Mouse (Mus musculus) right cerebral cortex, postnatal 25 days (tissue): Measurements from ENCODE around the gene Tspear.
"Not testable (repeated sequence)": the region's sequence is repeated elsewhere in the genome, so short reads cannot be mapped to it uniquely, and the experiment has no call there.

Experiments used
- DNase-seq: peaks from one replicate; pipeline ENCODE4 v3.0.0; 2022

Gene Tspear

DNA sequence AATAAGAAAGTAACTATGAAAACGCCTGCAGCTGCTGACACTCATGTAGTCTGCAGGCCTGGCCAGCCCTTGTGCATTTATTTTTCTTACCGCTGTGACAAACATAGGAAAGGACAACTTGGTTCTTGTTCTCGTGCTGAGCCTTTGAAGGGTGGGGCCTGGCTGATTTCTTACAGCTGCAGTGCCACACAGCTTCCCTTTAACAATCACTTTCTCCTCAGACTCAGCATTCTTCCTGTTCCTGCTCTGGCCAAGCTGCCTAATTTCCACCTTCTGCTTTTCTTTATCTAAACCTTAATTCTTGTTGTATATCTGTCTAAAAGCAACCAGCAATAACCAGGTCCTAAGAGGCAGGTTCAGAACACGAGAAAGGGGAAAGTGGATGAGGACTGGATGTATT is 27.4 kb downstream of the Tspear start:
- no peak for DNase-seq

DNA sequence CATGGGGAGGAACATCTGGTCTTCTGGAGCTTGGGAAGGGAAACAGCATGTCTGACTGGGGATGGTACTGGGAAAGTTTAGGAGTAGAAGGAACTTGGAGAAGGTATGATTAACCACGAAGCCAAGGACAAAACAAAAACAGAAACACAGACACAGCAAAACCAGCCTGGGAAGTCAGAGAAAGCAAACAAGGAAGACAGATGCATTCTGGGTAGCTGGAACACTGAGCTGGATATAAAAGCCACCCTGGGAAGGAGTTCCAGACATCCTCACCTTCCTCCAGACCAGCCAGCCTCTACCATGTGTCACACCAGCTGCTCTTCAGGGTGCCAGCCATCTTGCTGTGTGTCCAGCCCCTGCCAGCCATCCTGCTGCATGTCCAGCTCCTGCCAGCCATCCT is 29.1 kb downstream of the Tspear start, which contains the start of gene Gm10142:
Gm10142 (plus strand) TSS at position 301 of the 400 bp plus-strand sequence.
- DNase-seq, result no peak

- DNase-seq, result not testable (repeated sequence)
These were observed 33.9 kb downstream of the Tspear start, which contains the start of gene Krtap12-1 for GRCm38 (mm10) chr10:77720299-77720698. Gene Krtap12-1, plus strand, starts transcription at chr10:77720599.

DNA sequence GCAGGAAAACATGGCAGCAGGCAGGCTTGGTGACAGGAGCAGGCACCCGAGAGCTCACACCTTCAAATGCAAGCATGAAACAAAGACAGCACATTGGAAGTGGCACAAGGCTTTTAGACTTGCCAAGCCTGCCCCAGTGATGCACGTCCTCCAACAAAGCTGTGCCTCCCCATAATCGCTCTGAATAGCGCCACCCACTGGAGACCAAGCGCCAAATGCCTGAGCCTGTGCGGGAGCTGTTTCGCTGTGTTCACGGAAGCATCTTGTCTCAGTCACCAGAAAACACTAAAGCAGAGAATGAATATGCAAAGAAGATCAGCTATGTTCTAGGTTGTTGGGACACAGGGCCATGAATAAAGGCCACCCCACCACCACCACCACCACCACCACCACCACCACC is 38.5 kb downstream of the Tspear start:
- no peak for DNase-seq

GRCm38 (mm10) chr10:77726186-77726585 is 39.8 kb downstream of the Tspear start, which contains the start of gene Gm10100:
Gene Gm10100, plus strand, starts transcription at chr10:77726486.
- DNase-seq, result no peak

- no peak for DNase-seq
These were observed 41.9 kb downstream of the Tspear start for GRCm38 (mm10) chr10:77728280-77728679.

DNA sequence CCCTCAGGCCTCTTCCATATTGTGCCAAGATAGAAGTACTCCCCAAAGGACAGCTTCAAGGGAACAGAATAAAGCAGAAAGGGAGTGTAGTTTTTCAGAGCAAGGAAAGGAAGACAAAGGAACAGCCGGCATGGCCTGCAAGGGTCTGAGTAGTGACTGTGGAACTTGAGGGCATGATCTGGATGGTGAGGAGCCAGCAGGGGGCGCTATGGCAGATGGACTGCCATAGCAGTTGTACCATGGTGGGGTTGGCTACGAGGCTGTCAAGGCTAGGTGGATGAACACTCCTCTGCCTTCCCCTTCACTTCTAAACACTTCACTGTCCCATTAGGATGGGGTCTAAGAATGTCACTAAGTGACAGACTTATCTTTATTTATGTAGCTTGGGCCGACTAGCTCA is 42.9 kb downstream of the Tspear start:
- DNase-seq, result no peak

GRCm38 (mm10) chr10:77735928-77736327 is 49.6 kb downstream of the Tspear start:
- no peak for DNase-seq

DNA sequence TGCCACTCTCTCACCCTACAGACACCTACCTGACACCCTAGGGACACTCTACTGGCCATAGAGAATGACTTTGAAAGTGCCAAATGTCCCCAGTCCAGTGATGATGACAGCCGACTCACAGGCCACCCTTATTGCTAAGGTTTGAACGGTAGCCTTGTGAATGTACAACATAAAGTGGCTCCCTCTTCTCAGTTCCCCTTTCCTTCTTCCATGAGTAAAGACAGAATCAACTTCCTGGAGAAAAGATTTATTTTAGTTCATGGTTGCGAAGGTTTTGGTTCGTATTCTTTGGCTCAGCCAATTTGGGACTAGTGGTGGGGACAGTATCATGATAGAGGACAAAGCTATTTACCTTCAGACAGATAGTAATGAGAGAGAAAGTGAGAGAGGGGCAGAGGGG is 52.6 kb downstream of the Tspear start:
- no peak for DNase-seq

GRCm38 (mm10) chr10:77741924-77742688 is 55.7 kb downstream of the Tspear start, which contains the start of gene Gm18596:
Gene Gm18596, minus strand, starts transcription at chr10:77742638.
- not testable (repeated sequence) for DNase-seq

DNA sequence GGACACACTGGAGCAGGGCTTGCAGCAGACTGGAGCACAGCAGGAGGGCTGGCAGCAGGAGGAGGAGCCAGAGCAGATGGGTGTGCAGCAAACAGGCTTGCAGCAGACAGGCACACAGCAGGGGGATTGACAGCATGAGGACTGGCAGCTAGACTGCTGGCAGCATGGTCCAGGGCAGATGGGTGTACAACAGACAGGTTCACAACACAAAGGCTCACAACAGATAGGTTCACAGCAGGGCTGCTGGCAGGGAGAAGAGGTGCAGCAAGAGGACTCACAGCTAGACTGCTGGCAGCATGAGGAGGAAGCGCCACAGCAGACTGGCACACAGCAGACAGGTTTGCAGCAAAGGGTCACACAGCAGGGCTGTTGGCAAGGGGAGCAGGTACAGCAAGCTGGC is 64.3 kb downstream of the Tspear start:
- not testable (repeated sequence) for DNase-seq

DNA sequence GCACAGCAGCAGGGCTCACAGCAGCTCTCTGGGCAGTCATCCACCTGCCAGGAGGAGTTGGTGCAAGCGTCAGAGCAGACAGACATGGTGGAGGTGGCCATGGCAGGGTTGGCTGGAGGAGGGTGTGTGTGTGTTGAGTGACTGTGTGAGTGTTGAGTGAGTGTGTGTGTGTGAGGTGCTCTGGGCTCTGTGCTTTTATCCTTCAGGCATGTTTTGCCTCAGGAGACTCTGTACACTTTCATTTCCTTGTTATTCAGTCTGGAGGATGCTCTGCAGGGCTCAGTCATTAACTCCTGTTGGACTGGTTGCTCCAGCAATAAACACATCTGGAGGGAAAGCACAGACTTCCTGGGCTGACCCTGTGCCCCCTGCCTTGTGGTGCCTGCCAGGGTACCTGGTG is 64.9 kb downstream of the Tspear start, which contains the start of gene Gm9736:
Gm9736 (minus strand) TSS at position 101 of the 400 bp plus-strand sequence.
- not testable (repeated sequence) for DNase-seq

DNA sequence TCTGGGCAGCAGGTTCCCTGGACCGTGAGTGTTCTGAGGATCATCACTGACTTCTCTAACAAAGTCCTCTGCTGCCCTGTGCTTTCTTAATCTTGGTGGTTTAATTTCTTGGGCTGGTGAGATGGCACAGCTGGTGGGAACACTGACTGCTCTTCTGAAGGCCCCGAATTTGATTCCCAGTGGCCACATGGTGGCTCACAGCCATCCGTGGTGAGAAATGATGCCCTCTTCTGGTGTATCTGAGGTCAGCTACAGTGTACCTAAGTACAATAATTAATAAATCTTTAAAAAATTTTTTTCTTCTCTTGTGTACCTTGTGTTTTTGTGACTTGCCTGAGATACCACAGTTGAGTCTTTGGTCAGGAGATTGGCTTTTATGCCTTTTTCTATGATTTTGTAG is 65.9 kb downstream of the Tspear start:
- DNase-seq, result not testable (repeated sequence)

DNA sequence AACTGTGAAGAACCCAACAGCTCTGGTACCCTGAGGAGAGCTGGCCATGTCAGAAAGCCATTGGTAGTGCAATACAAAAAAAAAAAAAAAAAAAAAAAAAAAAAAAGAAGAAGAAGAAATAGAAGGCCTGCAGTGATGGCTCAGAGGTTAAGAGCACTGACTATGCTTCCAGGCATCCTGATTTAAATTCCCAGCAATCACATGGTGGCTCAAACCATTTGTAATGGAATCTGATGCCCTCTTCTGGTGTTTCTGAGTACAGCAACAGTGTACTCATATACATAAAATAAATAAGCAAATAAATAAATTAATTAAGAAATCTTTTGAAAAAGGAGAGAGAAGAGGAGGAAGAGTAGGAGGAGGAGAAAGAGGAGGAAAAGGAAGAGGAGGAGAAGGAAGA is 67.1 kb downstream of the Tspear start:
- DNase-seq, result no peak

DNA sequence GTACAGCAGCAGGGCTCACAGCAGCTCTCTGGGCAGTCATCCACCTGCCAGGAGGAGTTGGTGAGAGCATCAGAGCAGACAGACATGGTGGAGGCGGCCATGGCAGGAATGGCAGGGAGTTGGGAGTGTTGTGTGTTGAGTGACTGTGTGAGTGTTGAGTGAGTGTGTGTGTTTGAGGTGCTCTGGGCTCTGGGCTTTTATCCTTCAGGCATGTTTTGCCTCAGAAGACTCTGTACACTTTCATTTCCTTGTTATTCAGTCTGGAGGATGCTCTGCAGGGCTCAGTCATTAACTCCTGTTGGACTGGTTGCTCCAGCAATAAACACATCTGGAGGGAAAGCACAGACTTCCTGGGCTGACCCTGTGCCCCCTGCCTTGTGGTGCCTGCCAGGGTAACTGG is 73.2 kb downstream of the Tspear start, which contains the start of gene Gm3233:
Gm3233 (minus strand) TSS at position 101 of the 400 bp plus-strand sequence.
- not testable (repeated sequence) for DNase-seq

GRCm38 (mm10) chr10:77769727-77770126 is 83.4 kb downstream of the Tspear start:
- DNase-seq, result no peak

- not testable (repeated sequence) for DNase-seq
These were observed 84.9 kb downstream of the Tspear start, which contains the start of gene Gm3238 for GRCm38 (mm10) chr10:77771225-77771624. Gene Gm3238, minus strand, starts transcription at chr10:77771325.

- DNase-seq, result not testable (repeated sequence)
These were observed 85.8 kb downstream of the Tspear start for GRCm38 (mm10) chr10:77772142-77772541.

GRCm38 (mm10) chr10:77776844-77777243 is 90.5 kb downstream of the Tspear start, which contains the start of gene Gm7138:
Gene Gm7138, minus strand, starts transcription at chr10:77776944.
- DNase-seq, result not testable (repeated sequence)

DNA sequence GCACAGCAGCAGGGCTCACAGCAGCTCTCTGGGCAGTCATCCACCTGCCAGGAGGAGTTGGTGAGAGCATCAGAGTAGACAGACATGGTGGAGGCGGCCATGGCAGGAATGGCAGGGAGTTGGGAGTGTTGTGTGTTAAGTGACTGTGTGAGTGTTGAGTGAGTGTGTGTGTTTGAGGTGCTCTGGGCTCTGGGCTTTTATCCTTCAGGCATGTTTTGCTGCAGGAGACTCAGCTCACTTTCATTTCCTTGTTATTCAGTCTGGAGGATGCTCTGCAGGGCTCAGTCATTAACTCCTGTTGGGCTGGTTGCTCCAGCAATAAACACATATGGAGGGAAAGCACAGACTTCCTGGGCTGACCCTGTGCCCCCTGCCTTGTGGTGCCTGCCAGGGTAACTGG is 96.1 kb downstream of the Tspear start, which contains the start of gene Gm3250:
Gm3250 (minus strand) TSS at position 101 of the 400 bp plus-strand sequence.
- not testable (repeated sequence) for DNase-seq

DNA sequence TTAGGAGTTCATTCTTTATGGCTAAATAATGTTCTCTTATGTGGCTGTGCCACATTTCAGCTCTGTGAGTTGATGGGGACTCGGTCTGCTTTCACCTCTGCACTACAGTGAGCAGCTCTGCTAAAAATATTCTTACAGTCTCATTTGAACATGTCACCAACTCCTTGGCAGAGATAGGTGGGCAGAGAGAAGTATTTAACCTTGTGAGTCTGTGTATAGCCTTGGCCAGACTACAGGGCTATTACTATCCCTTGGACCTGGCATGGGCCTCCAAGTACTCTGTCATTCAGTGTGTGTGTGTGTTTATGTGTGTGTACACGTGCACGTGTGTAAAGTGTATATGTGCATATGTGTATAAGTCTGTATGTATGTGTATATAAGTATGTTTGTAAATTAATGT is 97.0 kb downstream of the Tspear start:
- DNase-seq, result not testable (repeated sequence)

DNA sequence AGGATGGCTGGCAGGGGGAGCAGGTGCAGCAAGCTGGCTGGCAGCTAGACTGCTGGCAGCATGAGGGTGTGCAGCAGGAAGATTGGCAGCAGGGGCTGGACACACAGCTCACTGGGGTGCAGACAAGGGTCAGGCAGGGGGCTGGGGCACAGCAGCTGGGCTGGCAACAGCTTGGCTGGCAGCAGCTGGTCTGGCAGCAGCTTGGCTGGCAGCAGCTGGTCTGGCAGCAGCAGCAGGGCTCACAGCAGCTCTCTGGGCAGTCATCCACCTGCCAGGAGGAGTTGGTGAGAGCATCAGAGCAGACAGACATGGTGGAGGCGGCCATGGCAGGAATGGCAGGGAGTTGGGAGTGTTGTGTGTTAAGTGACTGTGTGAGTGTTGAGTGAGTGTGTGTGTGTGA is 101.5 kb downstream of the Tspear start, which contains the start of gene Gm7137:
Gm7137 (minus strand) TSS at position 325 of the 400 bp plus-strand sequence.
- peak; percentile 21 for DNase-seq

- no peak for DNase-seq
These were observed 102.3 kb downstream of the Tspear start for GRCm38 (mm10) chr10:77788621-77789020.

DNA sequence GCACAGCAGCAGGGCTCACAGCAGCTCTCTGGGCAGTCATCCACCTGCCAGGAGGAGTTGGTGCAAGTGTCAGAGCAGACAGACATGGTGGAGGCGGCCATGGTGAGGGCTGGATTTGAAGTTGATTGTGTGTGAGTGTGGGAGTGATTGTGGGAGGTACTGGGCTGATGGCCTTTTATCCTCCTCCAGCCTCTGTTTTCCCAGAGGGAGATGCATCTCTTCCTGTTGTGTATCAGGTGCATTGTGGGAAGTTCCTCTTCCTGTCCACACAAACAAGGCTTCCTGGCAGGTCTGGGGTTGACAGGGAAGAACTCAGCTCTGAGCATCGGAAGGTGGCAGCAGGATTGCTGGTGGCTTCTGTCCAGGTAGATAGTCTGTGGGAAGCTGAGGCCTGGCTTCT is 108.6 kb downstream of the Tspear start, which contains the start of gene Gm9639:
Gm9639 (minus strand) TSS at position 101 of the 400 bp plus-strand sequence.
- DNase-seq, result no peak
